ENCODE assay signal across 8 mouse cellular contexts in genomic region chrX:101418946-101419724, GRCm38 (mm10). TPM values are rescaled to one million over a fixed set of nuclear protein-coding genes. Genes with fewer than 3 reads are reported as not detected.
DNase-seq lines count a peak whose midpoint lies in the region; ATAC-seq and TF ChIP-seq lines count a peak whose summit lies in the region.

No protein-coding gene starts in this region.

- H3K4me3 ChIP-seq in heart, adult 2 months = peak overlapping the region; percentile 67
- H3K4me3 ChIP-seq in limb, embryonic 15.5 days = peak overlapping the region; percentile 55
- H3K4me3 ChIP-seq in midbrain, embryonic 15.5 days = peak overlapping the region; percentile 56

- TF ChIP-seq CTCF in heart, adult 2 months (IDR thresholded peaks at IDR 0.05) = peak; percentile 60

- peak overlapping the region; percentile 70 for H3K27ac ChIP-seq in heart, adult 2 months
- peak overlapping the region; percentile 68; the same call in 1 of the 2 replicates for H3K27ac ChIP-seq in limb, embryonic 15.5 days
- peak overlapping the region; percentile 88 for H3K27ac ChIP-seq in midbrain, embryonic 15.5 days

- no peaks in the 10 kb centered on the region for H3K9me3 ChIP-seq in limb, embryonic 15.5 days
- no peaks in the 10 kb centered on the region for H3K9me3 ChIP-seq in midbrain, embryonic 15.5 days

- TF ChIP-seq EP300 in heart, adult 2 months (IDR thresholded peaks at IDR 0.05; ENCODE audit: insufficient read depth, low read depth, low read length) = no peak

- peak overlapping the region; percentile 97 for H3K9ac ChIP-seq in heart, adult 2 months (ENCODE audit: low read depth, low read length)
- peak overlapping the region; percentile 45 for H3K9ac ChIP-seq in limb, embryonic 15.5 days
- H3K9ac ChIP-seq in midbrain, embryonic 15.5 days = peak overlapping the region; percentile 59

- H3K4me2 ChIP-seq in limb, embryonic 15.5 days = peak overlapping the region; percentile 56
- H3K4me2 ChIP-seq in midbrain, embryonic 15.5 days = peak overlapping the region; percentile 68

- WGBS in heart, adult 2 months = 16% methylated on average over 35 of the region's 36 CpGs
- 29% methylated on average over 34 of the region's 36 CpGs for WGBS in limb, embryonic 15.5 days
- 31% methylated on average over 35 of the region's 36 CpGs for WGBS in midbrain, embryonic 15.5 days

- no peaks in the 10 kb centered on the region for H3K36me3 ChIP-seq in heart, adult 2 months (ENCODE audit: control insufficient read depth, insufficient read depth, low read length)
- peaks cover 8% of the 10 kb centered on the region; the same call in 1 of the 2 replicates for H3K36me3 ChIP-seq in limb, embryonic 15.5 days
- no peaks in the 10 kb centered on the region for H3K36me3 ChIP-seq in midbrain, embryonic 15.5 days (replicated peaks)

- H3K4me1 ChIP-seq in heart, adult 2 months (ENCODE audit: control insufficient read depth, insufficient read depth, low read length) = no peaks in the 10 kb centered on the region; the same call in 1 of the 2 replicates
- peaks cover 14% of the 10 kb centered on the region for H3K4me1 ChIP-seq in limb, embryonic 15.5 days
- H3K4me1 ChIP-seq in midbrain, embryonic 15.5 days = peaks cover 18% of the 10 kb centered on the region

- ATAC-seq in limb, embryonic 15.5 days (ENCODE audit: insufficient number of reproducible peaks, low FRiP score, low TSS enrichment, low read depth) = no peak
- peak; percentile 41 for ATAC-seq in midbrain, embryonic 15.5 days (replicated peaks)

- intact Hi-C loops in heart, adult 2 months (cut with DNase I) = no loop called here

- no peak for TF ChIP-seq POLR2A in heart, adult 2 months (IDR thresholded peaks at IDR 0.05; ENCODE audit: insufficient read depth, low read depth, low read length)

- H3K79me2 ChIP-seq in heart, adult 2 months (replicated peaks; ENCODE audit: control insufficient read depth, insufficient read depth, low read length) = no peaks in the 10 kb centered on the region

- no peaks in the 10 kb centered on the region for H3K27me3 ChIP-seq in heart, adult 2 months (ENCODE audit: control insufficient read depth, insufficient read depth, low read length)
- peaks cover 3% of the 10 kb centered on the region; the same call in 1 of the 2 replicates for H3K27me3 ChIP-seq in limb, embryonic 15.5 days
- no peaks in the 10 kb centered on the region for H3K27me3 ChIP-seq in midbrain, embryonic 15.5 days (replicated peaks)

- DNase-seq in heart, adult 11 months = peak; percentile 94
- no peak for DNase-seq in heart, adult 8-10 months (ENCODE audit: low spot score)
- DNase-seq in embryo, embryonic 10 days (ENCODE audit: low spot score) = peak; percentile 17
- DNase-seq in heart, adult 2 months = peak; percentile 27 to 58
- peak; percentile 59 to 62 for DNase-seq in kidney, adult 8-10 months
- peak; percentile 3 to 25 for DNase-seq in spleen, postnatal 36 days (ENCODE audit: low spot score in 2 of 2)

RNA-seq across cellular contexts. Expression of gene Zmym3, which starts 1.5 kb away (rescaled TPM):
- total RNA-seq in heart, adult 8-10 months (2022) = 10 to 100 TPM; 10.2 to 21.5 (median 16.2) TPM
- total RNA-seq in heart, adult 2 months (2021) = 10 to 100 TPM; 13.3 to 15.9 TPM
- 18.7 and 36.5 TPM in 2 replicates for polyA plus RNA-seq in heart, adult 2 months (2012; rRNA removed)
- polyA plus RNA-seq in limb, embryonic 15.5 days (2015; fragmentation: Nextera tagmentation; extraction: Ambion mirVana) = 31.0 and 33.5 TPM in 2 replicates
- polyA plus RNA-seq in midbrain, embryonic 15.5 days (2015; fragmentation: Nextera tagmentation; extraction: Ambion mirVana) = 94.3 and 102 TPM in 2 replicates

RNA-seq across cellular contexts. Expression of gene Nono, which starts 10.0 kb away (rescaled TPM):
- 10 to 100 TPM; 52.5 to 70.1 (median 58.9) TPM for total RNA-seq in heart, adult 8-10 months (2022)
- total RNA-seq in heart, adult 2 months (2021) = 10 to 100 TPM; 57.6 to 70.9 TPM
- polyA plus RNA-seq in heart, adult 2 months (2012; rRNA removed) = 46.7 and 83.4 TPM in 2 replicates
- polyA plus RNA-seq in limb, embryonic 15.5 days (2015; fragmentation: Nextera tagmentation; extraction: Ambion mirVana) = 342 and 352 TPM in 2 replicates
- 335 and 336 TPM in 2 replicates for polyA plus RNA-seq in midbrain, embryonic 15.5 days (2015; fragmentation: Nextera tagmentation; extraction: Ambion mirVana)

RNA-seq across cellular contexts. Expression of gene Itgb1bp2, which starts 29.8 kb away (rescaled TPM):
- total RNA-seq in heart, adult 8-10 months (2022) = 100 to 1,000 TPM; 154 to 226 (median 179) TPM
- total RNA-seq in heart, adult 2 months (2021) = 100 to 1,000 TPM; 157 to 183 TPM
- polyA plus RNA-seq in heart, adult 2 months (2012; rRNA removed) = 194 and 335 TPM in 2 replicates
- polyA plus RNA-seq in limb, embryonic 15.5 days (2015; fragmentation: Nextera tagmentation; extraction: Ambion mirVana) = 37.1 and 115 TPM in 2 replicates
- polyA plus RNA-seq in midbrain, embryonic 15.5 days (2015; fragmentation: Nextera tagmentation; extraction: Ambion mirVana) = 1.5 and 1.6 TPM in 2 replicates

RNA-seq across cellular contexts. Expression of gene Gjb1, which starts 43.0 kb away (rescaled TPM):
- not detected for total RNA-seq in heart, adult 8-10 months (2022)
- not detected for total RNA-seq in heart, adult 2 months (2021)
- 0.12 and 0.56 TPM in 2 replicates for polyA plus RNA-seq in heart, adult 2 months (2012; rRNA removed)
- polyA plus RNA-seq in limb, embryonic 15.5 days (2015; fragmentation: Nextera tagmentation; extraction: Ambion mirVana) = 0.15 and 0.21 TPM in 2 replicates
- 1.0 and 1.1 TPM in 2 replicates for polyA plus RNA-seq in midbrain, embryonic 15.5 days (2015; fragmentation: Nextera tagmentation; extraction: Ambion mirVana)

Comparison
In these comparisons a context has a peak if more than half of its experiments do, and no peak if none do; other contexts are left out.
1. H3K9ac ChIP-seq: peak in every context shown above with its lines; median percentile 97 in heart, adult 2 months; 59 in midbrain, embryonic 15.5 days; 45 in limb, embryonic 15.5 days.
2. RNA of gene Itgb1bp2, which starts 29.8 kb away (polyA plus RNA-seq): 194 to 335 TPM in heart, adult 2 months and 37.1 to 115 TPM in limb, embryonic 15.5 days; 1.5 to 1.6 TPM in midbrain, embryonic 15.5 days; every median in the first group is over 10 times any median in the second.
3. Peak in every context shown above with its lines, with median percentiles within 50 percentile points of each other: H3K27ac ChIP-seq and H3K4me3 ChIP-seq.